Mouse (Mus musculus): ENCODE measurements around the gene Mylk. TPM values are rescaled to one million over a fixed set of nuclear protein-coding genes. Genes with fewer than 3 reads are reported as not detected.

Mylk gene
- polyA plus RNA-seq, 1 experiment, result 6.3 TPM

DNA sequence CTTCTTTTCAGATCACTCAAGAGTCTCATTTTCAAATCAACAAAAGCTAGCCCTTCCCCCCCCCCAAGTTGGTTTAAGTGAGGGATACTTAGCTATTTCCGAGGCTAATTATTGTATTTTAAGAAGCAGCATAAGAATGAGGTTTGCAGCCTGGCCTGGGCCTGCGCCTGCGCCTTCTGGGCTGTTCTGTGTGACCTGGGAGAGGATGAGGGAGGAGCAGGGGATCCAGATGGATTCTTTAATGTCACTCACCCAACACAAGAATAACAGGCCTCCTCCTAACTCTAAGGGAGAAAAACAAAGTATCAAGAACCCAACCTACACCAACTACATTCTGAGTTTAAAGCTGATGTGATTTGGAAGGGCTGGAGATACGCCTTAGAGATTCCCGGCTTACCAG is 214.3 kb downstream of the Mylk start:
- H3K4me3 ChIP-seq (replicated peaks; ENCODE audit: insufficient read depth, low read depth, low read length), result no peak overlapping the region
- H3K27me3 ChIP-seq (ENCODE audit: control insufficient read depth, insufficient read depth, low read length), result no peaks in the 10 kb centered on the region
- no peak overlapping the region for H3K27ac ChIP-seq (ENCODE audit: insufficient read depth, low read length)
- no peak for DNase-seq
- 95% methylated on average over 5 of the region's 5 CpGs for WGBS
- no peak for TF ChIP-seq POLR2A (IDR thresholded peaks at IDR 0.05; ENCODE audit: borderline replicate concordance, insufficient read depth, low read length)
- TF ChIP-seq CTCF (IDR thresholded peaks at IDR 0.05; ENCODE audit: borderline replicate concordance, insufficient read depth, low read depth, low read length), result no peak
- no peaks in the 10 kb centered on the region for H3K4me1 ChIP-seq (ENCODE audit: control insufficient read depth, insufficient read depth, low read length)

DNA sequence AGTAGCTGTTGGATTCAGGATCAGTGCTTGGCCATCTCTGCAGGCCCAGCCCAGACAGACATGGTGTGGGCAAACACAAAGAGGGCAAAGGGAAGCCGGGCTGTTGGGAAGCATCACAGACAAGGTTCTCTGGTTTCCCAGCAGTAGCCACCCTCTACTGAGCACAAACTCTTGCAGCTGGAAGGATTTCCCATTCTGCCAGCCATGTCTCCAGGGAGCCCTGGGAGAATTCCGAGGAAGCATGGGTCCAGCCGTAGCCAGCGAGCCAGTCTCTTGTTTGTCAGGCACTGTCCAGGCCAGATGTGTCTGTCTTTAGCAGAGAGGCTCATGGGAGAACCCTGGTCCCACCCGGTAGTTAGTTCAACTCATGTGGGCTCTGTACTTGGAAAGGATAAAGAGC is 215.2 kb downstream of the Mylk start:
- DNase-seq, result no peak
- H3K27me3 ChIP-seq (ENCODE audit: control insufficient read depth, insufficient read depth, low read length), result no peaks in the 10 kb centered on the region
- no peak overlapping the region for H3K4me3 ChIP-seq (replicated peaks; ENCODE audit: insufficient read depth, low read depth, low read length)
- no peak for TF ChIP-seq CTCF (IDR thresholded peaks at IDR 0.05; ENCODE audit: borderline replicate concordance, insufficient read depth, low read depth, low read length)
- no peak for TF ChIP-seq POLR2A (IDR thresholded peaks at IDR 0.05; ENCODE audit: borderline replicate concordance, insufficient read depth, low read length)
- H3K4me1 ChIP-seq (ENCODE audit: control insufficient read depth, insufficient read depth, low read length), result no peaks in the 10 kb centered on the region
- 83% methylated on average over 5 of the region's 5 CpGs for WGBS
- H3K27ac ChIP-seq (ENCODE audit: insufficient read depth, low read length), result no peak overlapping the region

DNA sequence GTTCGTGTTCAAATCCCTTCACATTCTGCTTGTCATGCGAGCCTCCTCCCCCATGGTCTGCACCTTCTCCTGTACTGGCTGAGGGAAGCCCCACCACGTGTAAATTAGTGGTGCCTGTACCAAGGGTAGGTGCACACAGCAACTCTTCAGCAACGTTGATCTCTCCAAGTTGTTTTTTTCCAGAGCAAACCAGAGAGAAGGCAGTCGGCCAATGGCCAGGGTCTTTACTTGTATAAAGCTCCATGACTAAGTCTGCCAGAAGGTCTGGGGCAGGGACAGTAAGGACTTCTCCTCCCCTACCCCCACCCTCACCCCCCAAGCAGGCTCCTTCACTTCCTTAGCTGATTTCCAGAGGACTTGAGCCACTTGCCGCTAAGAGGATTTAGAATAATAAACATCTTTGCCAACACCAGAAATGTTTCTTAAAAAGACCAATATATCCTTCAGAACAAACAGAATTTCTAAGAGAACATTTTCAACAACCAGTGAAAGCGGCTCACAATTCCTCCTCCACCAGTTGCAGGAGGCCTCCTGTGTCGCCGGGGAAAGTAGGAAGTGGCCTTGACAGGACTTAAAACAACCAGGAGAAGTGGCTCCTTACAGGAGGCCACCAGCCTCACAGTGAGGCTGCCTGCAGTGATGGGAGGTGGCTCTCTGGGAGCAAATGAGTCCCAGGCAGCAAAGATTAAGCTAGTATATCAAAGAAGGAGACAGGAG is 216.0 kb downstream of the Mylk start:
- no peak overlapping the region for H3K4me3 ChIP-seq (replicated peaks; ENCODE audit: insufficient read depth, low read depth, low read length)
- no peak for TF ChIP-seq CTCF (IDR thresholded peaks at IDR 0.05; ENCODE audit: borderline replicate concordance, insufficient read depth, low read depth, low read length)
- no peak for TF ChIP-seq POLR2A (IDR thresholded peaks at IDR 0.05; ENCODE audit: borderline replicate concordance, insufficient read depth, low read length)
- H3K4me1 ChIP-seq (ENCODE audit: control insufficient read depth, insufficient read depth, low read length), result no peaks in the 10 kb centered on the region
- H3K27ac ChIP-seq (ENCODE audit: insufficient read depth, low read length), result no peak overlapping the region
- no peak for DNase-seq
- no peaks in the 10 kb centered on the region for H3K27me3 ChIP-seq (ENCODE audit: control insufficient read depth, insufficient read depth, low read length)
- WGBS, result 79% methylated on average over 9 of the region's 9 CpGs

DNA sequence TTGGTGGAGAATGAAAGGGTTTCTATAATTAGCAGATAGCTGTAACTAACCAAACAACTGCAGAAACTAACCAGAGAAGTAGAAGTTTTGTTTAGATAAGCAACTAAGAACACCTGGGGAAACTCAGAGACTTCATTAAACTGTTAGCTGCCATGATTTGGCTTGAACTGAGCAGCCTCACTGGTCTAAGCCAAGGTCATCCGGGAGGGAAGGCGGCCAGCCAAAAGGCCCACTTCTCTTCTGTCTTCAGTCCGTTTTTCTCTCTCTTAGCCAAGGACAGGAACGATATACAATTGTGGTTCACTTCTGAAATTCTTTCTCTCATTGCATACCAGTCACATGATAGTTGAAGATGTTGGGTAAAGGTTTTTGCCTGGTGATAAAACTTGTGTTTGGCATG is 217.3 kb downstream of the Mylk start:
- Histone ChIP-seq H3K27me3 (ENCODE audit: control insufficient read depth, insufficient read depth, low read length) (no peaks in the 10 kb centered on the region), H3K4me3 (replicated peaks; ENCODE audit: insufficient read depth, low read depth, low read length) (no peak overlapping the region), H3K27ac (ENCODE audit: insufficient read depth, low read length) (no peak overlapping the region), H3K4me1 (ENCODE audit: control insufficient read depth, insufficient read depth, low read length) (no peaks in the 10 kb centered on the region)
- no peak for TF ChIP-seq POLR2A (IDR thresholded peaks at IDR 0.05; ENCODE audit: borderline replicate concordance, insufficient read depth, low read length)
- no peak for TF ChIP-seq CTCF (IDR thresholded peaks at IDR 0.05; ENCODE audit: borderline replicate concordance, insufficient read depth, low read depth, low read length)
- 37% methylated on average over 4 of the region's 4 CpGs for WGBS
- DNase-seq, result no peak

DNA sequence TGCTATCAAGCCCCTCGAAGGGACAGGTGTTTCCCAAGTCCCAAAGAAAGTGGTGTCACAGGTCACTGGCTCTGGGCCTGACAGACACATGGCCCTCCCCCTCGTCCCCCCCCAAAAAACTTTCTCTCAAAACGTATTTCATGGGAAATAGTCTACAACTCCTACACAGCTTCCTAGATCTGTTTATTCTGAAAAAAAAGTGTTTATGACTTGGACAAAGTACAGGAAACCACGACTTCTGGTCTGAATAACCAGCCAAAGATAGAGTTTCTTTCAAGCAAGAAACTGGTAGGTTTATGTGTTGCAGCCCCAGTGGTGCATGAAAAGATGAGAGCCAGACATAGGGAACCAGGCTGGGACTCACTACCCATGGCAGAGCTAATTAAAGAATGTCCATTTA is 218.0 kb downstream of the Mylk start:
- Histone ChIP-seq H3K4me3 (replicated peaks; ENCODE audit: insufficient read depth, low read depth, low read length) (no peak overlapping the region), H3K4me1 (ENCODE audit: control insufficient read depth, insufficient read depth, low read length) (no peaks in the 10 kb centered on the region), H3K27me3 (ENCODE audit: control insufficient read depth, insufficient read depth, low read length) (no peaks in the 10 kb centered on the region), H3K27ac (ENCODE audit: insufficient read depth, low read length) (no peak overlapping the region)
- TF ChIP-seq POLR2A (IDR thresholded peaks at IDR 0.05; ENCODE audit: borderline replicate concordance, insufficient read depth, low read length) (no peak), CTCF (IDR thresholded peaks at IDR 0.05; ENCODE audit: borderline replicate concordance, insufficient read depth, low read depth, low read length) (no peak)
- 54% methylated on average over 4 of the region's 4 CpGs for WGBS
- DNase-seq, result no peak

DNA sequence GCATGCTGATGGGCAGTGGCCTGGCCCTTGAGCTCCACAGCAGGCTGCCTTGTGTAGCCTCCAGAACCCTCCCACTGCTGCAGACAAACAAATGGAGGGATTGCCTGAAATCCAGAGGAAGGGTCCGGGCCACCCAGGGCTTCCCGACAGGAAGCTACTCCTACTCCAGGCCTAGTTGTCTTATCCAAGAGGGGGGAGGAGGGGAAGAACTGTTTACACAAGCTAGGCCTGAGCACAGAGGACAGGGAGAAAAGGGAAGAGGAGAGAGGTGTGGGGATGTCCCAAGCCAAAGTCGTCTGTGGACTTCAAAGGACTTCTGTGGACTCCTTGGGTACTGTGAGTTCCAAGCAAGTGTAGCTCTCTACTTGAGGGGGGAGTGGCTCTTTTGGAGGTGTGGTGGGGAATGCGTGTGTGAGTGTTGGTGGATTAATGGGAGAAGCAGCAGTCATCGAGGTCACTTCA is 221.6 kb downstream of the Mylk start:
- Histone ChIP-seq H3K4me1 (ENCODE audit: control insufficient read depth, insufficient read depth, low read length) (no peaks in the 10 kb centered on the region), H3K27me3 (ENCODE audit: control insufficient read depth, insufficient read depth, low read length) (no peaks in the 10 kb centered on the region), H3K27ac (ENCODE audit: insufficient read depth, low read length) (no peak overlapping the region), H3K4me3 (replicated peaks; ENCODE audit: insufficient read depth, low read depth, low read length) (no peak overlapping the region)
- no peak for DNase-seq
- 71% methylated on average over 5 of the region's 5 CpGs for WGBS
- TF ChIP-seq CTCF (IDR thresholded peaks at IDR 0.05; ENCODE audit: borderline replicate concordance, insufficient read depth, low read depth, low read length) (no peak), POLR2A (IDR thresholded peaks at IDR 0.05; ENCODE audit: borderline replicate concordance, insufficient read depth, low read length) (no peak)

DNA sequence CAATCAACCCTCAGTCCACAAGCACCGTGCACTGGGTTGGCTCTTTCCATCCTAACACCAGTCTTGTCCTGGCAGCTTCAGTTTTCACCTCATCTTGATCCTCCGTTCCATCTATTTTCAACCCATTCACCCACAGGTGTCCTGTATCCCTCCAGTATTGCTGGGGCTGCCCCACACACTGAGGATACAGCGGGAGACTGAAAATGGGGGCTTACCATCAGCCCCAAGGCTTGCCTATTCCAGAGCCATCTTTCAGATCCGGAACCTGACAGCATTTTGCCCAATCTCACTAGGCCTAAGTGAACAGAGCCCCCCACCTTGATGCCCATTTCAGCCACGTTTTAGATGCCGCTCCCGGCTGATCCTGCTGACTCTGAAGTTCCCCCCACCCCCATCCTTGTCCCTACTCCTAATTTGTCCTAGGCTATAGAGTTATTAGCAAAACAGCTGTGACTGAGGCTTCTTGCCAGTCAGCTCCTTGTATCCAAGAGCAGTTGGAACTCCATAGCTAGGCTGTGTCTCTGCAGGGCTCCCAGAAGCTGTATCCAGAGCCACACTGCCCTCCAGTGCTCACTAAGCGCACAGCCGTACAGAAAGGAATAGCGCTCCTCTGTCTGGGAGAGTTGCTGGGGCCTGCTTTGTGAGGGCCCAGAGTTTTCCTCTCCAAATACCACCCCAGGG is 222.2 kb downstream of the Mylk start:
- TF ChIP-seq POLR2A (IDR thresholded peaks at IDR 0.05; ENCODE audit: borderline replicate concordance, insufficient read depth, low read length) (no peak), CTCF (IDR thresholded peaks at IDR 0.05; ENCODE audit: borderline replicate concordance, insufficient read depth, low read depth, low read length) (peak; percentile 75)
- Histone ChIP-seq H3K4me1 (ENCODE audit: control insufficient read depth, insufficient read depth, low read length) (no peaks in the 10 kb centered on the region), H3K27ac (ENCODE audit: insufficient read depth, low read length) (no peak overlapping the region), H3K27me3 (ENCODE audit: control insufficient read depth, insufficient read depth, low read length) (no peaks in the 10 kb centered on the region), H3K4me3 (replicated peaks; ENCODE audit: insufficient read depth, low read depth, low read length) (no peak overlapping the region)
- 28% methylated on average over 10 of the region's 10 CpGs for WGBS
- DNase-seq, result peak; percentile 43 to 44

DNA sequence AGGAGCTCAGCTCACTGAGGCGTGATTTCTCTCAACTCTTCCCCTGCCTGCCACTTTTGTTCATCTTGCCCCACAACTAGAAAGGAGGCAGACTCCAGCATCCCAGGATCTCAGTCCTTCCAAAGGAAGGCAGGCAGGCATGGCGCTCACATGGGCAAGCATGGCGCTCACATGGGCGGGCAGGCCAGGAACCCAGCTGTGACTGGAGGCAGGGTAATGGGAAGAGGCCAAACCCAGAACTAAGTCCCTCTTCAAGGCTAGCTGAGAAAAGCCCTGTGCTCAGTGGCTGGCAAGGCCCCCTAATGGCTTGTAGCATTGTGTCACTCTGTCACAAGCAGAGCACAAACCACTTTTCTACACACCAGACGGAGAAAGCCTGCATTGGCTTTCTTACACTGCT is 223.2 kb downstream of the Mylk start:
- Histone ChIP-seq H3K27ac (ENCODE audit: insufficient read depth, low read length) (no peak overlapping the region), H3K27me3 (ENCODE audit: control insufficient read depth, insufficient read depth, low read length) (no peaks in the 10 kb centered on the region), H3K4me3 (replicated peaks; ENCODE audit: insufficient read depth, low read depth, low read length) (no peak overlapping the region), H3K4me1 (ENCODE audit: control insufficient read depth, insufficient read depth, low read length) (no peaks in the 10 kb centered on the region)
- TF ChIP-seq CTCF (IDR thresholded peaks at IDR 0.05; ENCODE audit: borderline replicate concordance, insufficient read depth, low read depth, low read length), result no peak
- no peak for TF ChIP-seq POLR2A (IDR thresholded peaks at IDR 0.05; ENCODE audit: borderline replicate concordance, insufficient read depth, low read length)
- no peak for DNase-seq
- 25% methylated on average over 5 of the region's 5 CpGs for WGBS

Measured in cerebellum, adult 2 months (tissue).